Mouse (Mus musculus): ENCODE data around the gene Pik3r4. TPM values are rescaled to one million over a fixed set of nuclear protein-coding genes. Genes with fewer than 3 reads are reported as not detected.

The Pik3r4 gene
- polyA plus RNA-seq, 1 experiment from 2014 or later: 24.1 TPM

GRCm38 (mm10) chr9:105658216-105658615 lies 15.4 kb downstream of the Pik3r4 start:
- 92% methylated on average over 12 of the region's 12 CpGs for WGBS
- Histone ChIP-seq H3K4me2 (replicated peaks; ENCODE audit: low read depth, low read length) (no peak overlapping the region), H3K27me3 (ENCODE audit: insufficient read depth, low read length) (no peaks in the 10 kb centered on the region), H3K9ac (replicated peaks; ENCODE audit: low read length) (no peak overlapping the region), H3K4me3 (ENCODE audit: low read length) (no peak overlapping the region), H3K27ac (ENCODE audit: low read length) (no peak overlapping the region), H3K9me3 (ENCODE audit: low read length) (no peaks in the 10 kb centered on the region), H3K4me1 (ENCODE audit: insufficient read depth, low read length) (no peaks in the 10 kb centered on the region), H3K36me3 (ENCODE audit: insufficient read depth, low read length) (peaks cover 44% of the 10 kb centered on the region)
- no peak for ATAC-seq (ENCODE audit: low FRiP score, low TSS enrichment)

GRCm38 (mm10) chr9:105659877-105660276 lies 17.1 kb downstream of the Pik3r4 start:
- WGBS: 94% methylated on average over 6 of the region's 6 CpGs
- Histone ChIP-seq H3K36me3 (ENCODE audit: insufficient read depth, low read length) (peaks cover 37% of the 10 kb centered on the region), H3K27me3 (ENCODE audit: insufficient read depth, low read length) (no peaks in the 10 kb centered on the region), H3K9me3 (ENCODE audit: low read length) (no peaks in the 10 kb centered on the region), H3K4me1 (ENCODE audit: insufficient read depth, low read length) (no peaks in the 10 kb centered on the region), H3K4me3 (ENCODE audit: low read length) (no peak overlapping the region), H3K27ac (ENCODE audit: low read length) (no peak overlapping the region), H3K4me2 (replicated peaks; ENCODE audit: low read depth, low read length) (no peak overlapping the region), H3K9ac (replicated peaks; ENCODE audit: low read length) (no peak overlapping the region)
- ATAC-seq (ENCODE audit: low FRiP score, low TSS enrichment): no peak

- H3K36me3 ChIP-seq (ENCODE audit: insufficient read depth, low read length): peaks cover 58% of the 10 kb centered on the region
- H3K4me1 ChIP-seq (ENCODE audit: insufficient read depth, low read length): no peaks in the 10 kb centered on the region
- 94% methylated on average over 7 of the region's 7 CpGs for WGBS
- H3K9me3 ChIP-seq (ENCODE audit: low read length): no peaks in the 10 kb centered on the region
- H3K4me2 ChIP-seq (replicated peaks; ENCODE audit: low read depth, low read length): no peak overlapping the region
- no peak for ATAC-seq (ENCODE audit: low FRiP score, low TSS enrichment)
- no peak overlapping the region for H3K4me3 ChIP-seq (ENCODE audit: low read length)
- H3K27ac ChIP-seq (ENCODE audit: low read length): no peak overlapping the region
- no peaks in the 10 kb centered on the region for H3K27me3 ChIP-seq (ENCODE audit: insufficient read depth, low read length)
- no peak overlapping the region for H3K9ac ChIP-seq (replicated peaks; ENCODE audit: low read length)
Measured at GRCm38 (mm10) chr9:105665269-105665668, 22.5 kb downstream of the Pik3r4 start.

GRCm38 (mm10) chr9:105670916-105671315 lies 28.1 kb downstream of the Pik3r4 start:
- no peaks in the 10 kb centered on the region for H3K9me3 ChIP-seq (ENCODE audit: low read length)
- H3K27me3 ChIP-seq (ENCODE audit: insufficient read depth, low read length): no peaks in the 10 kb centered on the region
- H3K4me1 ChIP-seq (ENCODE audit: insufficient read depth, low read length): no peaks in the 10 kb centered on the region
- WGBS: 87% methylated on average over 4 of the region's 4 CpGs
- ATAC-seq (ENCODE audit: low FRiP score, low TSS enrichment): no peak
- H3K27ac ChIP-seq (ENCODE audit: low read length): no peak overlapping the region
- H3K36me3 ChIP-seq (ENCODE audit: insufficient read depth, low read length): peaks cover 43% of the 10 kb centered on the region
- H3K4me2 ChIP-seq (replicated peaks; ENCODE audit: low read depth, low read length): no peak overlapping the region
- no peak overlapping the region for H3K9ac ChIP-seq (replicated peaks; ENCODE audit: low read length)
- no peak overlapping the region for H3K4me3 ChIP-seq (ENCODE audit: low read length)

GRCm38 (mm10) chr9:105672032-105672431 lies 29.3 kb downstream of the Pik3r4 start:
- WGBS: 73% methylated on average over 2 of the region's 2 CpGs

GRCm38 (mm10) chr9:105675941-105676340 lies 33.2 kb downstream of the Pik3r4 start:
- Histone ChIP-seq H3K27me3 (ENCODE audit: insufficient read depth, low read length) (no peaks in the 10 kb centered on the region), H3K4me3 (ENCODE audit: low read length) (no peak overlapping the region), H3K4me1 (ENCODE audit: insufficient read depth, low read length) (no peaks in the 10 kb centered on the region), H3K9ac (replicated peaks; ENCODE audit: low read length) (no peak overlapping the region), H3K27ac (ENCODE audit: low read length) (no peak overlapping the region), H3K36me3 (ENCODE audit: insufficient read depth, low read length) (peaks cover 43% of the 10 kb centered on the region), H3K9me3 (ENCODE audit: low read length) (no peaks in the 10 kb centered on the region), H3K4me2 (replicated peaks; ENCODE audit: low read depth, low read length) (no peak overlapping the region)
- 74% methylated on average over 11 of the region's 11 CpGs for WGBS
- no peak for ATAC-seq (ENCODE audit: low FRiP score, low TSS enrichment)

More at GRCm38 (mm10) chr9:105672032-105672431, 29.3 kb downstream of the Pik3r4 start:
- H3K9me3 ChIP-seq (ENCODE audit: low read length): no peaks in the 10 kb centered on the region
- H3K27me3 ChIP-seq (ENCODE audit: insufficient read depth, low read length): no peaks in the 10 kb centered on the region
- H3K36me3 ChIP-seq (ENCODE audit: insufficient read depth, low read length): peaks cover 46% of the 10 kb centered on the region
- H3K4me1 ChIP-seq (ENCODE audit: insufficient read depth, low read length): no peaks in the 10 kb centered on the region
- no peak overlapping the region for H3K4me2 ChIP-seq (replicated peaks; ENCODE audit: low read depth, low read length)
- H3K9ac ChIP-seq (replicated peaks; ENCODE audit: low read length): no peak overlapping the region
- no peak overlapping the region for H3K4me3 ChIP-seq (ENCODE audit: low read length)
- ATAC-seq (ENCODE audit: low FRiP score, low TSS enrichment): no peak
- H3K27ac ChIP-seq (ENCODE audit: low read length): no peak overlapping the region

- H3K4me3 ChIP-seq (ENCODE audit: low read length): no peak overlapping the region
- H3K27ac ChIP-seq (ENCODE audit: low read length): no peak overlapping the region
- H3K4me2 ChIP-seq (replicated peaks; ENCODE audit: low read depth, low read length): no peak overlapping the region
- no peaks in the 10 kb centered on the region for H3K4me1 ChIP-seq (ENCODE audit: insufficient read depth, low read length)
- no peak overlapping the region for H3K9ac ChIP-seq (replicated peaks; ENCODE audit: low read length)
- H3K9me3 ChIP-seq (ENCODE audit: low read length): no peaks in the 10 kb centered on the region
- H3K27me3 ChIP-seq (ENCODE audit: insufficient read depth, low read length): no peaks in the 10 kb centered on the region
- no peak for ATAC-seq (ENCODE audit: low FRiP score, low TSS enrichment)
- H3K36me3 ChIP-seq (ENCODE audit: insufficient read depth, low read length): peaks cover 55% of the 10 kb centered on the region
- WGBS: 89% methylated on average over 7 of the region's 7 CpGs
Measured at GRCm38 (mm10) chr9:105681386-105681785, 38.6 kb downstream of the Pik3r4 start.

GRCm38 (mm10) chr9:105684549-105685165 lies 41.9 kb downstream of the Pik3r4 start:
- H3K4me3 ChIP-seq (ENCODE audit: low read length): no peak overlapping the region
- no peak for ATAC-seq (ENCODE audit: low FRiP score, low TSS enrichment)
- no peaks in the 10 kb centered on the region for H3K4me1 ChIP-seq (ENCODE audit: insufficient read depth, low read length)
- no peak overlapping the region for H3K9ac ChIP-seq (replicated peaks; ENCODE audit: low read length)
- 89% methylated on average over 13 of the region's 13 CpGs for WGBS
- H3K4me2 ChIP-seq (replicated peaks; ENCODE audit: low read depth, low read length): no peak overlapping the region
- no peak overlapping the region for H3K27ac ChIP-seq (ENCODE audit: low read length)
- no peaks in the 10 kb centered on the region for H3K27me3 ChIP-seq (ENCODE audit: insufficient read depth, low read length)
- H3K9me3 ChIP-seq (ENCODE audit: low read length): no peaks in the 10 kb centered on the region
- peaks cover 49% of the 10 kb centered on the region for H3K36me3 ChIP-seq (ENCODE audit: insufficient read depth, low read length)

- Histone ChIP-seq H3K4me3 (ENCODE audit: low read length) (no peak overlapping the region), H3K36me3 (ENCODE audit: insufficient read depth, low read length) (peaks cover 40% of the 10 kb centered on the region), H3K9ac (replicated peaks; ENCODE audit: low read length) (no peak overlapping the region), H3K9me3 (ENCODE audit: low read length) (no peaks in the 10 kb centered on the region), H3K27ac (ENCODE audit: low read length) (no peak overlapping the region), H3K27me3 (ENCODE audit: insufficient read depth, low read length) (no peaks in the 10 kb centered on the region), H3K4me2 (replicated peaks; ENCODE audit: low read depth, low read length) (no peak overlapping the region), H3K4me1 (ENCODE audit: insufficient read depth, low read length) (no peaks in the 10 kb centered on the region)
- WGBS: 73% methylated on average over 7 of the region's 7 CpGs
- ATAC-seq (ENCODE audit: low FRiP score, low TSS enrichment): no peak
Measured at GRCm38 (mm10) chr9:105689485-105689884, 46.7 kb downstream of the Pik3r4 start.

GRCm38 (mm10) chr9:105692472-105692871 lies 49.7 kb downstream of the Pik3r4 start:
- H3K9me3 ChIP-seq (ENCODE audit: low read length): no peaks in the 10 kb centered on the region
- peaks cover 16% of the 10 kb centered on the region; the same call in 1 of the 2 replicates for H3K36me3 ChIP-seq (ENCODE audit: insufficient read depth, low read length)
- no peaks in the 10 kb centered on the region for H3K27me3 ChIP-seq (ENCODE audit: insufficient read depth, low read length)
- H3K9ac ChIP-seq (replicated peaks; ENCODE audit: low read length): no peak overlapping the region
- H3K4me3 ChIP-seq (ENCODE audit: low read length): no peak overlapping the region
- H3K4me2 ChIP-seq (replicated peaks; ENCODE audit: low read depth, low read length): no peak overlapping the region
- no peak overlapping the region for H3K27ac ChIP-seq (ENCODE audit: low read length)
- 95% methylated on average over 14 of the region's 14 CpGs for WGBS
- ATAC-seq (ENCODE audit: low FRiP score, low TSS enrichment): no peak
- H3K4me1 ChIP-seq (ENCODE audit: insufficient read depth, low read length): no peaks in the 10 kb centered on the region
